Mouse (Mus musculus): Measurements from ENCODE around the gene Nab2.
"Not testable (repeated sequence)": the region's sequence is repeated elsewhere in the genome, so short reads cannot be mapped to it uniquely, and the experiment has no call there.

Gene Nab2

DNA sequence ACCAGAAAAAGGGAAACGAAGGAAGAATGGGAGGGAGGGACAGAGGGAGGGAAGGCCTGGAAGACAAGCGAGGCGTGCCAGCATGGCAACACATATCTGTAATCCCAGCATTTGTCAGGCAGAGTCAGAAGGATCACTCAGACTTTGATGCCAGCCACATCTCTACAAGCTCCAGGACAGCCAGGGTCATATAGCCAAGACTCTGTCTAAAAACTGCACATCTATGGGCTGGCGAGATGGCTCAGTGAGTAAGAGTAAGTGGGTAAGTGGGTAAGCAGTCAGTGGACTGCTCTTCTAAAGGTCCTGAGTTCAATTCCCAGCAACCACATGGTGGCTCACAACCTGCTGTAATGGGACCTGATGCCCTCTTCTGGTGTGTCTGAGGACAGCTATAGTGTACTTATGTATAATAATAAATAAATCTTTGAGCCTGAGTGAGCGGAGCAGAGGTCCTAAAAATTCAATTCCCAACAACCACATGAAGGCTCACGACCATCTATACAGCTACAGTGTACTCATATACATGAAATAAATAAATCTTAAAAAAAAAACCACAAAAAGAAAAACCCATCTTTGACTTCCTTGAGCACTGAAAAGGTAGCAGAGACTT lies 5.8 kb upstream of the Nab2 start:
- no peak for DNase-seq (ENCODE audit: low read depth)

- DNase-seq (ENCODE audit: low read depth): peak; percentile 46
These were observed 2.9 kb upstream of the Nab2 start for GRCm38 (mm10) chr10:127671276-127671675.

- DNase-seq (ENCODE audit: low read depth): no peak
These were observed 1.8 kb upstream of the Nab2 start for GRCm38 (mm10) chr10:127670185-127670584.

- DNase-seq (ENCODE audit: low read depth): peak; percentile 61
These were observed 802 bp upstream of the Nab2 start for GRCm38 (mm10) chr10:127669170-127669569.

GRCm38 (mm10) chr10:127667269-127668092 lies 887 bp downstream of the Nab2 start:
- DNase-seq (ENCODE audit: low read depth): peak; percentile 99

DNA sequence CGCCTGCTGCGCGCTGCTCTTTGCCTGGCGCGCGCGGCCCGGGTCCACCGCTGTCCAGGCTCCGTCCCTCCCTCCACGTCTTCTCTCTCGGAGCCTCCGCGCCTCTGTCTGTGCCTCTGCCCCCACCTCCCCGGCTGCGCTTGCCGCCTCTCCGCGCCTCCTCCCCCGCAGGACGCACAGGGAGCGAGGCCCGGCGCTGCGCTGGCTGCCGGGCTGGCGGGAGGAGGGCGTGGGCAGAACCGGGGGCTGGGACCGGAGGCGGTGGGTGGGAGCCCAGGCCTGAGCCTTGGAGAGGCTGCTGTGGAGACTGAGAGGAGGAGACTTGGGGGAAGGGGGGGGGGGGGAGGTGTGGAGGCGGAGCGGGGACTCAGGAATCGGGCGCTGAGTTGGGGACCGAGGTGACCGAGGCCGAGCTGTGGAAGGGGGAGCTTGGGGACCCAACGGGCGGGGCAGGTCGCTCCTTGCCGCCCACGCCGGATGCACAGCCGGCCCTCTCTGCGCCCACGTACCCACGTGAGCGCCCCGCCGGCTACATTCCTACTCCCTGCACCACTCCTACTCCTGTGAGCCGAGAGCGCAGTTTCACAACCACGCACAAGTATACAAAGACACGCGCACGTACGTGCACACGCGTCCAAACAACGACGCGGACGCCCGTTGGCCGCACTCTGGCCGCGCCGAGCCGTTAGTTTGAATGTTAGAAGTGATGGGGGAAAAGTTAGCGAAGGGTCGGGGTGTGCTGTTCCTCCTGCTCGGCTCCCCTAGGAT lies 1.7 kb downstream of the Nab2 start, which contains the start of gene Nemp1:
TSS of gene Nemp1 (plus strand) at position 401 of the 768 bp plus-strand sequence.
- DNase-seq (ENCODE audit: low read depth): peak; percentile 96

- peak; percentile 65 for DNase-seq (ENCODE audit: low read depth)
These were observed 2.8 kb downstream of the Nab2 start for GRCm38 (mm10) chr10:127665366-127666181.

GRCm38 (mm10) chr10:127664891-127665290 lies 3.5 kb downstream of the Nab2 start:
- peak; percentile 29 for DNase-seq (ENCODE audit: low read depth)

DNA sequence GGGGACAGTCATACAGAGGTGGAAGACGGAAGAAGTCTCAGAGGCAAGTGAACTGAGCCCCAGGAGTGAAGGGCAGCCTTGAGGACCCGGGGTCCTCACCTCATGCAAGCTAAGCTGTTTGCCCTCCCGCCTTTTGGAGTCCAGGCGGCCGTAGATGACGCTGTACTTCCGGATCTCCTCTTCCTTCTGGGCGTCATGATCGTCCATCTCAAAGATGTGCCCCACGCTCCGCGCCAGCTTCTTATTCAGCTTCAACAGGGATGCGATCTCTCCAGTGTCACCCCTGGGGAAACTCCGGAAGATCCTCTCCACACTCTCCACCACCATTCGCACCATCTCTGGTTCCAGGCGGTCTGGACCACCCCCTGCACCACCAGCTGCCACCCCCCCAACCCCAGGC lies 4.2 kb downstream of the Nab2 start:
- peak; percentile 41 for DNase-seq (ENCODE audit: low read depth)

GRCm38 (mm10) chr10:127663590-127663989 lies 4.8 kb downstream of the Nab2 start:
- peak; percentile 51 for DNase-seq (ENCODE audit: low read depth)

GRCm38 (mm10) chr10:127662666-127663253 lies 5.6 kb downstream of the Nab2 start:
- peak; percentile 66 for DNase-seq (ENCODE audit: low read depth)

DNA sequence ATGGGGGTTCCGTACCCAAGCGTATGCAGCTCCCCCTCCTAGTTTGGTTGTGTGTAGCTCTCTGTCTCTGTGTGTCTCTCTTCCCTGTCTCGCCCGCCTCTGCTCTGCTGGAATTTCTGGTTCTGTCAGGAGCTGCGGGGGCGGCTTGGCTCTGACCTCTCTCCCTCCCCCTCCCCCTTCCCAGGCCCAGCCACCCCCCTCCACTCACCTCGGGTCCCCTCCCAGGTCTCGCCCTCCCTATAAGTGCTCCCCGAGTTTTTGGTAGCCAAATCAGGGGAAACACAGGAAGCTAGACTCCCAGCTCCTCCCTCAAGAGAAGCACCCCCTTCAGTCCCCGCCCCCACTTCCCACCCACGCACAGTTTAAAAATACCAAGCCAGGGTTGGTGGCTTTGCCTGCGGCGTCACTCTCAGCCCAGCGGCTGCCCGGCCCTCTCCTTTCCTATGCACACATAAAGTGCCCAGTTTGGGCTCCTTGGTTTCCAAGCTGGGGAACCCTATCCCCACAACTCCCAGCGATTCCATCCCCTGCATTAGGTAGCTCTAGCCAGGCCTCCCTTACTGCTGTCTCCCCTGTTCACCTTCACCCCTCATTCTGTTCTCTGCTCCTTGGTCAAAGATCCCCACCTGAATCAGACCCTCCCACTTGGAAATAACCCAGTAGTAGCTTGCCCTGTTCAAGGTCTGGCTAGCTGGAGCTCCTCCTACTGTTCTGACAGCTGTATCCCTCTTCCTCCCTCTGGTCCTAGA lies 6.3 kb downstream of the Nab2 start:
- peak; percentile 92 for DNase-seq (ENCODE audit: low read depth)

- DNase-seq (ENCODE audit: low read depth): no peak
These were observed 7.0 kb downstream of the Nab2 start for GRCm38 (mm10) chr10:127661291-127661914.

DNA sequence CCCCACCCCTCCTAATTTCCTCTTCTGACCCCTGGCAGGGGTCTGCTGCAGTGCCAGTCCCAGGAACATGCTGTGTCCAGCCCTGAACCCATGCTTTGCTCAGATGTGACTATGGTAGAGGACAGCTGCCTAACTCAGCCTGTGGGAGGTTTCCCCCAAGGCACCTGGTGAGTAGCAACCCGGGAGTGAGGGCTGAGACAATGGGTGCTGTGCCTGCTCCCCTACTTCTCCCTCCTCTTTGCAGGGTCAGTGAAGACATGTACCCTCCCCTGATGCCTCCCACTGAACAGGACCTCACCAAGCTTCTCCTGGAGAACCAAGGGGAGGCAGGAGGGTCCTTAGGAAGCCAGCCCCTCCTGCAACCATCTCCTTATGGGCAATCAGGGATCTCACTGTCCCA lies 8.8 kb downstream of the Nab2 start:
- DNase-seq (ENCODE audit: low read depth): no peak

- DNase-seq (ENCODE audit: low read depth): no peak
These were observed 10.3 kb downstream of the Nab2 start for GRCm38 (mm10) chr10:127658076-127658475.

DNA sequence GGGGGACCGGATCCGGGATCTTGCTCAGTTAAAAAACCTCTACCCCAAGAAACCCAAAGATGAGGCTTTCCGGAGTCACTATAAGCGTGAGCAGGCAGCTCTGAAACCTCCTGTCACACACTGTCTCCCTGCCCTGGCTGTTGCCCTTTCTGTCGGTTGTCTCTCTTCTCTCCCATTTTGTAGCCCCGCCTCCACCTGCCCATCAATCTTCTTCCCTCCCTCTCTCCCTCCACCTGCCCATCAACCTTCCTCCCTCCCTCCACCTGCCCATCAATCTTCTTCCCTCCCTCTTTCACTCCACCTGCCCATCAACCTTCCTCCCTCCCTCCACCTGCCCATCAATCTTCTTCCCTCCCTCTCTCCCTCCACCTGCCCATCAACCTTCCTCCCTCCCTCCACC lies 10.8 kb downstream of the Nab2 start:
- not testable (repeated sequence) for DNase-seq (ENCODE audit: low read depth)

DNA sequence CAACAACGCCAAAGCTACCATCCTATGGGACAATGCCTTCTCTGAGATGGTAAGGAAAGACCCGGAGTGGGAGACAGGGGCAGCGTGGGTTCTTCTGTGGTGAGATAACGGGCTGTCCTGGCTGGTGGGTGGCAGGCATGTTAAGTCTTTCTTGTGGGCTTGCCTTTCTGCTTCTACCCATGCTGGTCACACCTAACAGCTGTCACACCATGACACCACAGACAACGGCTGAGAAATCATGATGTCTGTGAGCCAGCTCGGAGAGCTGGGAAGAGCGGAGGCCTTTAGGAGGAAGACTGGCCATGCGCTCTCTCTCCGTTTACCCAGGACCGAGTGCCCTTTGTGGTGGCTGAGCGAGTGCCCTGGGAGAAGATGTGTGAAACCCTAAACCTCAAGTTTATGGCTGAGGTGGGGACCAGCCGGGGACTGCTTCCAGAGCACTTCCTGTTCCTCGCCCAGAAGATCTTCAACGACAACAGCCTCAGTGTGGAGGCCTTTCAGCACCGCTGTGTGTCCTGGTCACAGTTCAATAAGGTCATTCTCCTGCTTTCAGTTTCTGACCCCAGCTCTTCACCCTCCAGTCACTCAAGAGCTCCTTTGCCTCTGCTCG lies 13.3 kb downstream of the Nab2 start:
- DNase-seq (ENCODE audit: low read depth): no peak

GRCm38 (mm10) chr10:127652906-127653638 lies 15.3 kb downstream of the Nab2 start:
- DNase-seq (ENCODE audit: low read depth): no peak

GRCm38 (mm10) chr10:127645791-127646190 lies 22.6 kb downstream of the Nab2 start:
- DNase-seq (ENCODE audit: low read depth): no peak
